Mouse (Mus musculus) neural tube, embryonic 13.5 days (tissue): ENCODE data around the gene Lig4. TPM values are rescaled to one million over a fixed set of nuclear protein-coding genes. Genes with fewer than 3 reads are reported as not detected.

ENCODE experiments used
- polyA plus RNA-seq: library from polyadenylated mRNA; unstranded; fragments of >200 nt; fragmentation: Nextera tagmentation; extraction: Ambion mirVana; gene quantifications from 2 replicates; pipeline ENCODE4 v1.2.1, GENCODE M21; 2015

Gene Lig4
- polyA plus RNA-seq, 1 experiment from 2014 or later, result 11.2 TPM

Other genes starting within 250 kb of the Lig4 start
- 18.4 and 19.7 TPM in 2 replicates for gene Fam155a, start 206.5 kb downstream of the Lig4 start, polyA plus RNA-seq
- not detected in 2 replicates for gene Gm10217, start 113.4 kb downstream of the Lig4 start, polyA plus RNA-seq
- 13.3 and 15.0 TPM in 2 replicates for gene Abhd13, start within 50 bp of the Lig4 start, polyA plus RNA-seq
- gene Tnfsf13b, start 28.8 kb upstream of the Lig4 start, polyA plus RNA-seq, result 2.3 and 3.0 TPM in 2 replicates
- gene Myo16, start 176.2 kb upstream of the Lig4 start, polyA plus RNA-seq, result 3.9 and 5.1 TPM in 2 replicates